Mouse (Mus musculus) adipocyte (in vitro differentiated cells): ENCODE data around the gene Olfr239.
"Not testable (repeated sequence)": the region's sequence is repeated elsewhere in the genome, so short reads cannot be mapped to it uniquely, and the experiment has no call there.

Experiments
- DNase-seq: peaks from one replicate; pipeline ENCODE4 v3.0.0-alpha.2; 2016; ENCODE audit warnings: low spot score

The Olfr239 gene

DNA sequence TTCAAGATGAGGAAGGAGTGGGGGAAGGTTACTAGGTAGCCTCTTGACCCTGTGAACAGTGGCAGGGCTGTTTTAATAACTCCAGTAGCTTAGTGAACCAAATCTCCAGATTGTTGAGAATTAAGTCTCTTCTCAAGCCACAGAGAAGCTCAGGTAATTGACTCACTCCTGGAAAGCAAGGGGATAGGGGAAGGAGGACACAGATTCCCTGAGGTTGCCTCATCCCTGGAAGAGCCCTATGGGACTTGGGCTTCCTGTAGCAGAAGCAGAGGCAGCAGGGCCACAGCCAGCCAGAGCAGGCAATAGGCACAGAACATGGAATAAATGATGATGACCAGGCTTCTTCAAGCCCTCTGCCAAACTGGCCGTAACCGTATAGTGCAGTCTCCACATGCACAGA lies at the start of gene Olfr239:
Olfr239 (plus strand) TSS at position 301 of the 400 bp plus-strand sequence.
- not testable (repeated sequence) for DNase-seq

DNA sequence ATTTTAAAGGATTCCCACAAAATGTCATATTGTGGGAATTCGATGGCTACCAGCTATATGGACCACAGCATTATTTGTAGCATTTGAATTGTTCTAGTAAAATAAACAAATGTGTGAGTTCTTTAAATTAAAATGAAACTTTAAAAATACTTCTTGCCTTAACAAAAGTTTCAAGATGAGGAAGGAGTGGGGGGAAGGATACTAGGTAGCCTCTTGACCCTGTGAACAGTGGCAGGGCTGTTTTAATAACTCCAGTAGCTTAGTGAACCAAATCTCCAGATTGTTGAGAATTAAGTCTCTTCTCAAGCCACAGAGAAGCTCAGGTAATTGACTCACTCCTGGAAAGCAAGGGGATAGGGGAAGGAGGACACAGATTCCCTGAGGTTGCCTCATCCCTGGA lies 23.0 kb upstream of the Olfr239 start, which contains the start of gene Olfr55:
Olfr55 (plus strand) TSS at position 301 of the 400 bp plus-strand sequence.
- not testable (repeated sequence) for DNase-seq

DNA sequence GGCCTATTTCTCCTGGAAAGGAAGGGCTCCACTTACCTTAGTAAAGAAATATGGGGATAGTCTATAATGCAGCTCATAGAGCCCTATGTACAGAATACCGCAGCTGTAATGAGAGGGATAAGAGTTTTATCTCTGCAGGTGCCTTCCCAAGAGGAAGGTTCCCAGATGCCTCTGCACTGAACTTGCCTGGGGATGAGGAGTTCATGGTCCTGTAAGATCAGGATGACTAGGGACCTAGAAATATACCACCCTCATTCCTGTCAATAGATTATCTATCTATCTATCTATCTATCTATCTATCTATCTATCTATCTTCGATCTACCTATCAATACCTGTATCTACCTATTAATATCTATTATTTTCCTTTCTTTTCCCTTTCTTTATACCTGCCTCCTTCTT lies 30.5 kb downstream of the Olfr239 start, which contains the start of gene Olfr1564:
Olfr1564 (minus strand) TSS at position 101 of the 400 bp plus-strand sequence.
- DNase-seq, result no peak

DNA sequence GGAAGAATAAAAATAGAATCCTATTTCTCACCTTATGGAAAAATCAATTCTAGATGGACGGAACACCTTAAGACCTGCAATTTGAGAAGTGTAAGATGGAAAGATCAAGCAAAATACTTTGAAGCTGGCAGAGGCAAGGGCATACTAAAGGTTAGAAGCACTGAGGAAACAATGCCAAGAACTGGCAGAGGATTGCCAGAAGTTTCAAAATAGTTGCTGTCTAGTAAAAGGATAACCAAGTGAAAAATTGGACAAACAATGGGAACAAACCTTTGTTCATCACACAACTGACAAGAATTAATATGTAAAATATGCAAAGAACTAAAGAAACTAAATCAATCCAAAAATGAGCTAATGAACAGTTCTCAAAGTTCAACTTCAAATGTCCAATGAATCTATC lies 45.5 kb downstream of the Olfr239 start:
- peak; percentile 43 for DNase-seq
